Mouse (Mus musculus) cerebellum, postnatal 4 days (tissue): ENCODE measurements at regions not wholly inside any gene's neighbourhood (a gene's known extent, or its start where the extent isn't known, plus 50 kb on each side); places are given as distances from the start of the nearest gene placed in this dataset.

Experiments
- DNase-seq, 2 experiments: peaks; one replicate each; pipeline ENCODE4 v3.0.0; 2022; ENCODE audit warnings: low spot score in 2 of 2, mixed read lengths in 1 of 2

DNA sequence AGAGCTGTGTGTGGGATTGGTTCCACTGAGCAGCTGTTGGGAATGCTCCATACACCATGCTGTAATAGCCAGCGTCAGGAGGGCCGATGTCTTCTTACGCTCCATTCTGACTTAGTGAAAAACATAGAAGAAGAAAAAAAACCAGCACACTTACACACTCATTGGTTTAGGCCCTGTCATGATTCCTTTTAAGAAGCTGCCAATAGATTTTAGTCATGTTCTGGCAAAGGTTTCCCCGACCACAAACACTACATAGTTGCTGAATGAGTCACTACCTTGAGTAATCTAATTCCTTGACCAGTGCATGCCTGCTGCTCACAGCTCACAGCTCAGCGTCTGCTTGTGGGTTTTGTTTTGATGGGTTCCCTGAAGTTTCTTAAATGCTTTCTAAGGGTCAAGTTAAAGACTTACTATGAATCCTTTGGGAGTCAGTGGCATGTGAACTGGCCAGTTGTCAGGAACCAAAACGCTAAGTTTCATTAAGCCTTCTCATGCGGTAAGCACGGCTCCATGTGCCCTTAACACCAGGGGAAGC lies 58.8 kb upstream of the Bach2 start:
- DNase-seq, result no peak

GRCm38 (mm10) chr4:32183791-32184190 lies 54.8 kb upstream of the Bach2 start:
- DNase-seq, result no peak

DNA sequence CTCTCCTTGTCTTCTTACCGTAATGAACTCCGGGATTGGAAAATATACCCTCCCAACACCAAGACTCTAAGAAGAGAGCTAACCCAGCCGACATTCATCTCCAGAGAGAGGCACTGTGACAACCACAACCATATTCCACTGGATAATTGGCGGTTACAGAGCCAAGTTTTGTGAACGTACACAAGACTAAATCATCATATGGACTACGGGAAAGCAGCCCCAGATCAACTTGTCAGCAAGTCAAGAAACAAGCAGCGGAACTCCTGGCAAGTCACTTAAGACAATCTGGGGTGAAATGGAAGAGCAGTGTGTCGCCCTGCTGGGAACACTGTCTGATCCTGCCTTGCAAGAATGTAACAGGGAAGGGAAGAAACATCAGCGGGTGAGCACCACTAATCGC lies 52.6 kb upstream of the Bach2 start:
- no peak for DNase-seq

DNA sequence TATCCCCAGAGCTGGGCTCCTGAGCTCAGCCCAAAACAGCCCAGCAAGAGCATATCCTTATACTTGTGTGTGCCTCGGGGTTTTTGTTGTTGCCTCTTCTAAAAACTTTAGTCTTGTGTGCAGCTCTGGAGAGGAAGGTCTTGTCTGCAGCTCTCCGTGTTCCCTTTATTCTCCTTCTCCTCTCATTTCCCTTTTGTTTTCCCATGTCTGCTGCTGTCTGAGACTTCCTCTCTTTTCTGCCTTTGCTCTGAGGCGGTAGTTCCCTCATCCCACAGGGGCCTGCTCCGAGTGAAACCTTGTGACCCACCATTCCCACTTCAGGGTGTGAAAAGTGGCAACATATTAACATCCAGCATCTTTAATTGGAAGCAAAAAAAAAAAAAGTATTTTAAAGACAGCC lies 51.5 kb upstream of the Bach2 start:
- DNase-seq, result no peak

GRCm38 (mm10) chr4:32188076-32188475 lies 50.5 kb upstream of the Bach2 start:
- DNase-seq, result no peak

- DNase-seq, result no peak
These were observed 49.7 kb upstream of the Bach2 start for GRCm38 (mm10) chr4:32188752-32189415.
